Mouse (Mus musculus): ENCODE measurements at regions not wholly inside any gene's neighbourhood (a gene's known extent, or its start where the extent isn't known, plus 50 kb on each side); places are given as distances from the start of the nearest gene placed in this dataset.

GRCm38 (mm10) chr13:6236503-6236902, 311.4 kb upstream of the Pitrm1 start:
- TF ChIP-seq POLR2A (IDR thresholded peaks at IDR 0.05; ENCODE audit: borderline replicate concordance, extremely low read depth, low read depth, low read length) = no peak
- TF ChIP-seq CTCF (IDR thresholded peaks at IDR 0.05; ENCODE audit: insufficient read depth, low read length) = no peak

Data from lung, adult 2 months (tissue).